Mouse (Mus musculus) left cerebral cortex, adult 8-10 months (tissue): Measurements from ENCODE around the gene Plin1. TPM values are rescaled to one million over a fixed set of nuclear protein-coding genes. Genes with fewer than 3 reads are reported as not detected.

ENCODE experiments used
- DNase-seq, 2 experiments: peaks; one replicate each; pipeline ENCODE4 v3.0.0; 2022; ENCODE audit warnings: low spot score in 2 of 2
- total RNA-seq, 4 experiments: library from RNA; stranded (reverse); gene quantifications; 2 replicates each; pipeline ENCODE4 v1.2.4; 2022

The Plin1 gene
- total RNA-seq, 4 experiments from 2014 or later = 0.18 to 0.23 (median 0.23) TPM; not detected in 1

DNA sequence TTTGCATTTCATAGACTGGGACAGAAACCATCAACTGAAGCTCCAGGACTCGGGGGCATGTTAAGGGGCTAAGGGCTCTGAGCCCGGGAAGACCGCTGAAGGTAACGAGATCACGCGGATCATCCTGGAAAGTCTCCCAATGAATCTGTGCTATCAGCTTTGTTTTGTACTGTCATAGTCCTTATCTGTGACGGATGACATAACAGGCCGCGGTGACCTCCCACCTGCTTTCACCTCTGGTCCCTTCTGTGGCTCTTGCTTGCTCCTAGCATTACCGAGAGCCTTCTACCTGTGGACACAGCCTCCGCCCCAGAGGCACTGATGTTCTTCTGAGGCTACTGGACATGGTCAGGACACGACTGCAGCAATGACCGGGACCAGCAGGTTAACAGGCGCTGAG lies 3.8 kb upstream of the Plin1 start:
- DNase-seq = no peak

DNA sequence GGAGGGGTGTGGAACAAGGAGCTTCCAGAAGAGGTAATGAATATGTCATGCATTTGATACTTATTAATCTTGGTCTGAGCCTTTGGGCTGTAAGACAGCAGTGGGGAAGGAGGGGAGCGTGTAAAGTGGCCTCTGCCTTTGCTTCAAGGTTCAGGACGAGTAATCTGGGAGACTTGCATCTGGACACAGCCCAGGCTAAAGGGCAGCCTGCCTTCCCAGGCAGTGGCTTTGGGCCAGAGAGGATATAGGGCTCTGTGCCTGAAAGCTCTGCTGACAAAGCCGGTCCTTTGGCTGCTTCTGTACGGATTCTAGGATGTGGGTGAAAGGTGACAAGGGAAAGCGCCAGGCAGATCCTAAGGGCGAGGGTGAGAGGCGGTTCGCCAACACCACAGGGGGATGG lies 1.9 kb upstream of the Plin1 start:
- DNase-seq = no peak

DNA sequence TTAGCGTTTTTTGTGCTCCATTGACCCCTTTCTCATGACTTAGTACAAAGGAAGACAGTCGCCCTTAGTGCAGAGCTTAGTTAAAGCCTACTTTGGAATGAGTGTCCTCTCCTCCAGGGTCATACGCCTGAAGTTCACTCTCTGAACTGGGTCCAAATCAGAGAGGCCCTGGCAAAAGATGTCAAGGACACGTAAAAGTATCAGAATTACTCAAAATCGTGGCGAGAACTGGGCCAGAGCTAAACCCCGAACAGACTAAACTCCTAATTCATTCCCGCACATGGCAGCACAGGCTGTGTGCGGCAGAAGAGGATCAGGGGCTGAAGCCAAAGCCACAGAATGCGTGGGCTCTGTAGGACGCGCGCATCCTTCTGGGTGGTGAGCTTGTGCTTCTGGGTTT lies 1.3 kb downstream of the Plin1 start:
- no peak for DNase-seq

DNA sequence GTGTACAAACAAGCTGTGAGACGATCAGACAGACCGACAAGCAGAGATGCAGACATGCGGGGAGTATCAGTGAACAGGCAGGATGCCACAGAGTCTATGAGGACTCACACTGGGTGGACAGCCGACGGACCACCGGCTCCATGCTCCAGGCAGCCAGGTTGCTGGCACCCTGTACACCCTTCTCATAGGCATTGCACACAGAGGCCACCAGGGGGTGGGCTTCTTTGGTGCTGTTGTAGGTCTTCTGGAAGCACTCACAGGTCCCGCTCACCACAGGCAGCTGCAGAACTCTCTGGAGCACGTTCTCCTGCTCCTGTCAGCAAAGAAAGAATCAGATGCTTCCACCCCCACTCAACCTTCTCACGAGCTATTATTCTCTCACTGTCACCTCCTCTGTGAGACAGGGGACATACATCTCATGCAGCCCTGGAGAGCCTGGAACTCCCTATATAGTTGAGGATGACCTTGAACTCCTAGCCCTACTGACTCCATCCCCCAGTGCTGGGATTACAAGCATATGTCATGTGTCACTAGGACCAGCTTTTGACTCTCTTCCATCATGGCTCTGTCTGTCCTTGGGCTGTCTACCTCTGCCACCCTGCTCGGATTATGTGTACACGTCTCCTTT lies 2.8 kb downstream of the Plin1 start:
- no peak for DNase-seq

DNA sequence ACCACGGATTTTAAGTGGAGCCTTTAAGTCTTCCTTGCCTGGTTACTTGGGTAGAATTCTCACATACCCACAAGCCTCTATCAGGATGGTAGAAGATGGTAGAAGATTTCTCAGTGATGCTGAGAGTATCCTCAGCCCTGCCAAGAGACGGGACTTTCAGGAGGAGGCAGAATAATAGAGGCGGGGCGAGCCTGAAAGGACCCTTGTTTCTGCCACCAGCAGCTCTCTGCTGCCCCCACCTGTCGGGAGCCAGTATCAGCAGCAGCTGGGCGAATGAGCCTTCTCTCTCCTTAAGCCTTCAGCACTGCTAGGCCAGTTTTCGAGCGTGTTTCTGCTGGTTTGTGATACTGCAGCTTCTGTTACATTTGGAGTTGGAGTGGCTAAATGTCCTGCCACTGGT lies 3.5 kb downstream of the Plin1 start:
- DNase-seq = peak in 1 of 2 experiments; percentile 44

DNA sequence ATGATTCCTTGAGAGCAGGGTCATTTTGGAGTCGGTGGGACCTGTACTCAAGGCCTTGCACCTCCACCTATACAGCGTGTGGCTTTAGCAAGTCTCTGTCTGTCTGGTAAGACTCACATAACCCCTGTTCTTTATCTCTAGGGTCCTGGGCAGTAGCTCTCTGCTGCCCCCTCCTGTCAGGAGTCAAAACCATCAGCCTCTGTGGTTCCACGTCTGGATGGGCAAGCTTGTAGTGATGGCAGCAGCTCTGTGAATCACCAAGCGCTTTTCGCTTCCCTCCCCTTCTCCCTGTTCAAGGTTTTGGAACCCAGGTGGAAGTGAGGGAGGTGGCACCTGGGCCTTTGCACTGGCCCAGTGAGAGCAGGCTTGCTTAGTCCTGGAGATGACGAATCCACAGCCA lies 4.5 kb downstream of the Plin1 start:
- DNase-seq = peak in 1 of 2 experiments; percentile 36

DNA sequence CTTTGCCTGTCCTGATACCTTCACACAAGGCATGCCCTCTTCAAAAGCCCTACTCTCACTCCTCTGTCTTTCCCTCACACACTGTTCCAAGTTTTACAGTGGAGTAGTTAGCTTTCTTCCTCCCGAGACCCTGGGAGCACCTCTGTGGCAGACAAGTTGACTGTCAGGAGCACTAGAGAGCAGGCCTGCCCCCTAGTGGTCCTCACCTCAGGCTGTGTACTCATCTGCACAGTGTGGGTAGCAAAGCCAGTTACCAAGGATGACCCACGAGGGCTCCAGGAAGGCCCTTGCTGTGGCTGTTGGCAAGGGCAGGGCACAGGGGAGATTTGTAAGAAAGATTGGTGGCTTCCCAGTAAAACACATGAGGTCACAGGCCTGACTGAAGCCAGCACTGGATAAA lies 5.6 kb downstream of the Plin1 start:
- no peak for DNase-seq

DNA sequence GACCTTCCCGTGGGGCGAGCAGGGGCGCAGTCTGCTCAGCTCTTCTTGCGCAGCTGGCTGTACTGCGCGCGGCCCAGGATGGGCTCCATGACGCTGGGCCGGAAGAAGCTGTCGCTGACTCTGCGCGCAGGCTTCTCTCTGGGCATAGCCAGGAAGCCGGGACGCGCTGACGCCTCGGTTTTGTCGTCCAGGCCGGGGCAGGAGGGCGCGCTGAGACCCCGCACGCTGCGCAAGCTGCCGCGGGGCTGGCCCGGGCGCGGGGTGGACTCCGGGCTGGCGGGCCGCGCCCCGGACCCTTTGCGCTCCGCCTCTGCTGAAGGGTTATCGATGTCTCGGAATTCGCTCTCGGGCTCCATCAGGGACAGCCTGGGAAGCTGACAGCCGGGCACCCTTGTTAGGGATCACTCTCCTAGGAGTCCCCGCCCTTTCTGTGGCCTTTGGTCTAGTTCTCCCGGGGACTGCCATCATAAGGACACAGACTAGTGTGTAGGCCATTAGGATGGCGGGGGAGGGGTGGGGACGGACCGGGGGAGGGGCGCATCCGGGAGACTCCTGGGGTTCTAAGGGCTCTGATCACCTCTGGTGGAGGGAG lies 11.2 kb downstream of the Plin1 start:
- peak in 1 of 2 experiments; percentile 42 for DNase-seq

DNA sequence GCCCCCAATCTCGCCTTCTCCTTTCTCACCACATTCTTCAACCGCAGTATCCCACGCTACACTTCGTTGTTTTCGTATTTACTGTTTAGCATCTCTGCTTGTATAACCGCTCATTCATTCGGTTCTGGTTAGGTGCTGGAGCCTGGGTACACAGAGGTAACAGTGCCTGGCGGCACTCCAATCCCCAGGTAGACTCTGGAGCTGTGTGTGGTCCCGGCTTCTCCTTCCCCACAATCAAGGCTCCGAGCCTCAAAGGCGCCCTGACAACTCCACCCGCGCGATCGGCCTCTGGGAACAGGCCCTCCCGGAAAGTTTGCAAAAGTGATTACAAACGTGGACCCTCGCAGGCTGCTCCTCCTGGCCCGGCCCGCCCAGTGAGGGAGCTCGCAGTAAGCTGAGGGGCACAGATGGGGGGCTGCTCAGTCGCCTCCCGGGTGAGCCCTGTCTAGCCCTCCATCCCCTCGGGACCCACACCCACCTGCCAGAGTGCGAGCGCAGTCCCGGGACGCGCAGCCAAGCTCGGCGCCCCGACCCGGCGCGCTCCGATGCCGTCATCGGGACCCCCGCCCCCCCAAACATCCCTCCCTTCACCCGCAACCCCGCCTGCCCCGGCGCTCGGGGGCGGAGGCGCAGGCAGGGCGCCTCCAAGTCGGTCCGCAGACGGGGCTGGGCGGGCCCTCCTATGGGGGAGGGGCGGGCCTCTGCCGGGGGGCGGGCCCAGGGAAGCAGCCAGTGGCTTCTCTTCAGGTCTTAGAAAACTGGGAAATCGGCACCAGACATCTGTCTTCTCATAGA lies 17.3 kb downstream of the Plin1 start, which contains the start of gene Kif7:
Kif7 (minus strand) TSS at position 534 of the 795 bp plus-strand sequence.
- DNase-seq = no peak

DNA sequence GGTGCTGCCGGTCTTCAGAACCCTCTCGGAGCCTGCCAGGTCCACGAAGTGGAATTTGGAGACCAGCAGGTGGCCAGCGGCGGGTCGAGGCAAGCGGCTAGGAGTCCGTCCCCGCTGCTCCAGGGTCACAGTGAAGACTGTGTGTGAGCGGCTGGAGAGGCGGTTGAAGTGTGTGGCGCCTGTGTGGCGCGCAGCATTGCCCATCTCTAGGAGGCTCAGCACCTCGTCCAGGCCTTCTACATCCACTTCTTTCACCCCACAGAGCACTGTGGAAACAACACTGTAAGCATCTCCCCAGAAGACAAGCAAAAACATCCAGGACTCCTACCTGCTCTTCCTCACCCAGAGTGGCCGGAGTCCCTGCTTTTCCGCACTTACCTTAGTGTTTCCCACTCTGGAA lies 21.9 kb downstream of the Plin1 start:
- DNase-seq = no peak

DNA sequence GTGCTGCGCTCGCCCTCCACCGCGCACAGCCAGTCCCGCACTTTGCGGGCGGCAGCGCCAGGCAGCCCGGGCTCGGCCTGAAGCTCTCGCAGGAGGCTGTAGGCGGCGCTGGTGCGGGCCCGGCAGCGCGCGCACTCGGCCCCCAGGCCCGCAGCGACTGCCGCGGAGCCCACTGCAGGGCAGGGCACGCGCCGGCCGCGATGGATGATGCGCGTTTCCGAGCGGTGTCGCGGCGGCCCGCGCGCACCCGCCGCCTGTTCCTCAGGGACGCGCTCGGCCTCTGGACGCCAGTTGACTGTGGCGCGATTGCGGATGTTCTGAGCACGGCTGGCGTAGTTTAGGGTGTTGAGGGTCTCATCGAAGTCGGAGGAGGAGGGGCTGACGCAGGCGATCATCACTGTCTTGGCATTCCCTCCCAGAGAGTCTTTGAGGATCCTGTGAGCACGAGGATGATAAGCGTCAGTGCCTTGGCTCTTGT lies 22.5 kb downstream of the Plin1 start:
- DNase-seq = peak in 1 of 2 experiments; percentile 31

DNA sequence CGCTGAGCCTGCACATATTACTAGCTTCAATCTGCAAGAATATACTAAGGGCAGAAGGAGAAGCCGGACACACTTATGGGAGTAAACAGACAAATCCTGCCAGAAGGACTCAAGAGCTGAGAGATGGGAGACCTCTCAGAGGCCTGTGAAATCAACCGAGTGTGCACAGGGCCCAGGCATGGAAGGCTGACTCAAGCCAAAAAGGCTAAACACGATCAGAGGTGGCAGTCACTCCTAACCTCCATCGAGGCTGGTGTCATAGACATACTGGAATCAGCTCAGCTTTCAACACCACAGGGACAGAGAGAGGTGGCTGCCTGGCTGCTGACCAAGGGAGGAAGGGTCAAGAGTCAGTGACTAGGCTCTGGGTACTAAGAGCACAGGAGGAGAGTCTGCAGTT lies 27.5 kb downstream of the Plin1 start:
- no peak for DNase-seq

DNA sequence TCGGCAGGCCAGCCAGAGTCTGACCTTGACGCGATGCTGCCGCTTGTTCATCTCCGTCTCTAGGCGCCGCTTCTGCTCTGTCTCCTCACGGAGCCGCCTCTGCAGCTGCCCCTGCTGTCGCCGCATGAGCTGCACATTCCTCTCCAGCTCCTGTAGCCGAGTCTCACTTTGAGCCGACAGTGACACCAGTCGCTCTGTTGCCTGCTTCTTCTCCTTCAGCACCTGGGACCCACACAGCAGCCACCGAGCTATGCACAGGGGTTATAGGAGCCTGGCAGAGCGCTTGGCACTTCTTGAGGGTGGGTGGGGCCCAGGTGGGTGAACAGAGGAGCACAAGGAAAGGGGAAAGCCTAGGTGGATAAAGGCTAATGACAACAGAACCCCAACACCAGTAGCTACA lies 29.9 kb downstream of the Plin1 start:
- no peak for DNase-seq

DNA sequence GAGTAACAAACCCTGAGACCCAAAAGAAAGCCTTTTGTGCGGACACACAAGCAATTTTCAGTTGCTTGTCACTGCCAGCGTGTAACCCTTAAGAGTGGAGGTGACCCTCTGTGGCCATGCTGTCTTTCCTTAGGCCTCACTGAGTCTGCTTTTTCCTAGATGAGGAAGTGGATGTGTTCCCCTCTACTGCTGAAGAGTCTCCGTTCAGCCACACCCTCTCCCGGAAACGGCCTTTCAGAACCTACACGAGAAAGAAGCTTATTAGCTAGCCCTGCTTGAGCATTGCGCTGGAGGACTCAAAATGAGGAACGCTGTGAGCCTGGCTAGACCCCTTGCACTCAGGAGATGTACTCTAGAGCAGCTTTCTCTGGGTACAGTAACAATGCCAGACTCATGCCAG lies 36.2 kb downstream of the Plin1 start:
- no peak for DNase-seq

DNA sequence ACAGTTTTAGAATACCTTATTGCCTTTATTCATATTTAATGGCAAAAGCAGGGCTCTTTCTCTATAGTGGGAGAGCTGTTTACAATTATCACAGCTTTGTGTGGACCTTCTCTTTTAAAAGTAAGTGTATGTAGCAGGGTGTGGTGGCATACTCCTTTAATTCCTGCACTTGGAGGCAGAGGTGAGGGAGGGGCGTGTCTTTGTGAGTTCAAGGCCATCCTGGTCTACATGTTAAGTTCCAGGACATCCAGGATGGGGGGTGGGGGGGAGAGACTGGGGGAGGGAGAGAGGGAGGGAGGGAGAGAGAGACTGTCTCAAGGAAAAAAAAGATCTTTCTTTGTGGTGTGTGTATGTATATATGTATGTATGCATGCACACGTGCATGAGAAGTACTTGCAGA lies 52.5 kb downstream of the Plin1 start:
- no peak for DNase-seq

DNA sequence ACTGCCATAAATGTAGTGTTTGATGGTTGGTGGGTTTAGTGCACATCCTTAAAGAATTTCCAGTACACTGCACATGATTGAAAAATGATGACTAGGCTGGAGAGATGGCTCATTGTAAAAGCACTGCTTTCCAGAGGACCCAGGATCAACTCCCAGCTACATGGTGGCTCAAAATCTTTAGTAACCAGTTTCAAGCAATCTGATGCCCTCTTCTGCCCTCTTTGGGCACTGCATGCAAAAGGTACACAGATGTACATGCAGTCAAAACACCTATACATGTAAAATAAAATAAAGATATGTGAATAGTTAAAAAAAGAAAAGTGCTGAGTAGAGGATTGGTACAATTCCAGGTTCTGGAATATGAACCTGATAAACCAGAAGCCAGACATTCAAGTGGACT lies 53.5 kb downstream of the Plin1 start:
- no peak for DNase-seq

DNA sequence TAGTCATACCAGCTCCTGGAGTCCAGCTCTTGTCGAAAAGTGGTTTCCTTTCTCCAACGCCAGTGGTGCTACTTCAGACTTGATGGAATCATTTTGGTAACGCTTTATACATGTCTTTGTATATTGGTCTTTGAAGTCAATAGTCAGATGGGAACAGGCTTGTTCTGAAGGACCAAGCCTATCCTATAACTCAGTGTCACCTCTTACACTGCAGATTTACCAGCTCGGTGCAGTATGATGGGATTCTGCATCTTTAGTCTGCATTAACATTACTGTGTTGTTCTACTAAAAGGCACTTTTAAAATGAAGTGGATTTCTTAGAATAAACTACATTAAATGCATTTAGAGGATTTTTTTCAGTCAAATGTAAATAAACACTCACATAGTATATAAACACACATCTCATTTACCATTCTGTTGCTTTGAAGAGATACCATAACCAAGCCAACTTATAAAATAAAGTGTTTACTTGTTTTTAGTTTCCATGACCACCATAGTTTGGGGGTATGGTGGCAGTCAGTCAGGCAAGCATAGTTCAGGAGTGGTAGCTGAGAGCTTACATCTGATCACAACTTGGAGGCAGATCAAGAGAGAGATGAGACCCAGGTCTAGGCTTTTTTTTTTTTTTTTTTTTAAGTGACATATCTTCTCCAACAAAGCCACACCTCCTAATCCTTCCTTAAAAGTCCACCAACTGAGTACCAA lies 61.7 kb downstream of the Plin1 start:
- no peak for DNase-seq

Other genes with a start within 250 kb of the Plin1 start
- 1 to 10 TPM; 1.7 to 3.0 (median 2.3) TPM for gene Rhcg, start 115.2 kb downstream of the Plin1 start, total RNA-seq
- gene Ticrr, start 72.7 kb downstream of the Plin1 start, total RNA-seq = under 1 TPM in 2 of 4 experiments, not detected in 2; 0.11 to 0.22 TPM
- gene Kif7, start 17.2 kb downstream of the Plin1 start, total RNA-seq = 1 to 10 TPM; 1.6 to 2.2 (median 1.8) TPM
- 10 to 100 TPM in 1 of 4 experiments, 1 to 10 TPM in 3; 9.4 to 10.7 (median 9.9) TPM for gene Pex11a, start 10.2 kb upstream of the Plin1 start, total RNA-seq
- gene Wdr93, start 10.3 kb upstream of the Plin1 start, total RNA-seq = under 1 TPM; 0.18 to 0.61 (median 0.34) TPM
- gene Mesp1, start 60.9 kb upstream of the Plin1 start, total RNA-seq = under 1 TPM in 1 of 4 experiments, not detected in 3; 0.30 TPM
- 1 to 10 TPM; 1.1 to 2.4 (median 1.7) TPM for gene Mesp2, start 77.8 kb upstream of the Plin1 start, total RNA-seq
- 1 to 10 TPM; 5.8 to 9.4 (median 7.2) TPM for gene Anpep, start 128.2 kb upstream of the Plin1 start, total RNA-seq
- gene Ap3s2, start 187.7 kb upstream of the Plin1 start, total RNA-seq = 10 to 100 TPM; 42.3 to 48.8 (median 44.4) TPM
- gene Arpin, start 202.5 kb upstream of the Plin1 start, total RNA-seq = 10 to 100 TPM; 15.1 to 21.3 (median 16.1) TPM